Mouse (Mus musculus): Measurements from ENCODE around the gene Tsnax. TPM values are rescaled to one million over a fixed set of nuclear protein-coding genes. Genes with fewer than 3 reads are reported as not detected.

Gene Tsnax
- 128 and 133 TPM in 2 replicates for polyA plus RNA-seq (2015; fragmentation: Nextera tagmentation; extraction: Ambion mirVana)

DNA sequence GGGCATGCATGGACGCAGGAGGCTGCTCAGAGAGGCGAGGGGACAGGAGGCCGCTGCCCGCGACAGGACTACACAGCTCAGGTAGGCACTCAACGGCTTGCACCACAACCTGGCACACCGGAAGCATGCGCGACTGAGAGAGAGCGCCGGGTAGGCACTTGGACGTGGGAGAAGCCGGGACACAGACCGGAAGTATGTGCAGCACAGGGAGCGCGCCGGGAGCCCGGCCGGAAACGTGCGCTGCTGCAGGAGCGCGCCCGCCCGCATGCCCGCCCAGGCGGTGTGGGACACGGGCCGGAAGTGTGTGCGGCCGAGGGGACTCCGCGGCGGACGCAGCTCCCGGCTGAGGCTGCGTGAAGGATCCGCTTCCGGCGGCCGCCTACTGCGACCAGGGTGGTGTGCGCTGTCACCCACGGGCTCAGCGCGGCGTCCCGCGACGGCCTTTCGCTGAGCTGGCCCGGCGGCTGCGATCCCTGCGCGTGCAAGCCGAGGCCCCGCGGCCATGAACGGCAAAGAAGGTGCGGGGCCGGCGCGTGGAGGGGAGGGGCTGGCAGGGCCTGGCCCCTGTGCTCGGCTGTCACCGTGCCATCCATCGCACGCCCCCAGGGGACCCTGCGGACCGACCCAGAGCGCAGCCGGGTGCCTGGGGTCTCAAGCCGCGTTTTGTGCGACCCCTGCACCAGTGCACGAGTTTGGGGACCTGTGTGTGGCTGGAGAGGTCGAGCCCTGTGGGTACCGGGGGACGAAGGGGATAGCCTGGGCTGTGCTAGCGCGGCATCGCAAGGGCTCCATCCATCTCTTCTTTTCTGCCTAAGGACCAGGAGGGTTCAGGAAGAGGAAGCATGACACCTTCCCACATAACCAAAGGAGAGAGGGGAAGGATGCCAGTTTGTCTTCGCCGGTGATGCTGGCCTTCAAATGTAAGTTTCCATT, at the start of gene Tsnax:
Tsnax (plus strand) TSS at position 303 of the 933 bp plus-strand sequence.
- H3K36me3 ChIP-seq (ENCODE audit: poor library complexity, severe bottlenecking), result peaks cover 32% of the 10 kb centered on the region
- H3K4me2 ChIP-seq, result peak within 1 kb of the TSS; percentile 89
- H3K27ac ChIP-seq, result peak within 1 kb of the TSS; percentile 78
- peak within 1 kb of the TSS; percentile 97 for H3K9ac ChIP-seq
- no peaks in the 10 kb centered on the region for H3K9me3 ChIP-seq (replicated peaks)
- peak; percentile 99 for ATAC-seq
- peaks cover 7% of the 10 kb centered on the region for H3K27me3 ChIP-seq
- H3K4me1 ChIP-seq, result peaks cover 11% of the 10 kb centered on the region
- peak within 1 kb of the TSS; percentile 98 for H3K4me3 ChIP-seq
- WGBS, result 2% methylated on average over 77 of the region's 84 CpGs

DNA sequence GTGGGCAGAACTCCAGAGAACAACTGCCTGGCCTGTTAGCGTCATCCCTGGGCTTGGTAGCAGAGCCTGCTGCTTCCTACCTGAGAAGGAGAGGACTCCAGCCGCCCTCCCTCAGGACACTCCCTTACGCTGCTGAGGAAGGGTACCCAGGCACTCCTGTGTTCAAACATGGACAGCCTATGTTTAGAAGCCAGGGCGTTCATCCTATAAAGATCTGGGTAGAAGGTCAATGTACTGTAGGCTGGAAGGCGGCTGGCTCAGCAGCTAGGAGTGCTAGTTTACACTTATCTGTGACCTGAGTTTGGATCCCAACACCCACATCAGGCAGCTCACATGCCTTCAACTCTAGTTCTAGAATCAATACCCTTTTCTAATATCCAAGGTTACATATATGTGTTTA, 49.6 kb upstream of the Tsnax start:
- Histone ChIP-seq H3K9ac (no peak overlapping the region), H3K27ac (no peak overlapping the region), H3K4me2 (no peak overlapping the region), H3K36me3 (ENCODE audit: poor library complexity, severe bottlenecking) (no peaks in the 10 kb centered on the region), H3K4me3 (no peak overlapping the region), H3K27me3 (no peaks in the 10 kb centered on the region), H3K9me3 (replicated peaks) (no peaks in the 10 kb centered on the region), H3K4me1 (peaks cover 9% of the 10 kb centered on the region; the same call in 1 of the 2 replicates)
- WGBS, result 96% methylated on average over 5 of the region's 5 CpGs
- no peak for ATAC-seq

DNA sequence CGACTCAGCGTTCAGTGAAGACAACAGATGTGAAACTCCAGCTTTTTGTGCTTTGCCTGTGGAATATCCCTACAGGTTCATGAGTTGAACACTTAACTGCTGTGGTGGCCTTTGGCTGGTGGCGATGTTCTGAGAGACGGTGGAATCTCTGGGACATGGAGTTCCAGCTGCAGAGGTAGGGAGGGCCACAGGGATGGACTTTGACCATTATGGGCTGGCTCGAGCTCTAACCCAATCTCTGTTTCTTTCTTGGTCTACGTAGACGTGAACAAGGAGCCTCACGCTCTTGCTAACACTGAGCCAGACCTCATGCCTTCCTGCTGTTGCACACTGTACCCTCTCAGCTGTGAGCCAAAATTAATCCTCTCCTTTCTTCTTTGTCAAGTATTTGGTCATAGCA, 47.8 kb upstream of the Tsnax start:
- H3K27me3 ChIP-seq, result no peaks in the 10 kb centered on the region
- H3K4me2 ChIP-seq, result no peak overlapping the region
- ATAC-seq, result no peak
- no peak overlapping the region for H3K27ac ChIP-seq
- H3K4me3 ChIP-seq, result no peak overlapping the region
- no peaks in the 10 kb centered on the region for H3K9me3 ChIP-seq (replicated peaks)
- 92% methylated on average over 8 of the region's 8 CpGs for WGBS
- peaks cover 6% of the 10 kb centered on the region; the same call in 1 of the 2 replicates for H3K4me1 ChIP-seq
- H3K36me3 ChIP-seq (ENCODE audit: poor library complexity, severe bottlenecking), result no peaks in the 10 kb centered on the region
- H3K9ac ChIP-seq, result no peak overlapping the region

DNA sequence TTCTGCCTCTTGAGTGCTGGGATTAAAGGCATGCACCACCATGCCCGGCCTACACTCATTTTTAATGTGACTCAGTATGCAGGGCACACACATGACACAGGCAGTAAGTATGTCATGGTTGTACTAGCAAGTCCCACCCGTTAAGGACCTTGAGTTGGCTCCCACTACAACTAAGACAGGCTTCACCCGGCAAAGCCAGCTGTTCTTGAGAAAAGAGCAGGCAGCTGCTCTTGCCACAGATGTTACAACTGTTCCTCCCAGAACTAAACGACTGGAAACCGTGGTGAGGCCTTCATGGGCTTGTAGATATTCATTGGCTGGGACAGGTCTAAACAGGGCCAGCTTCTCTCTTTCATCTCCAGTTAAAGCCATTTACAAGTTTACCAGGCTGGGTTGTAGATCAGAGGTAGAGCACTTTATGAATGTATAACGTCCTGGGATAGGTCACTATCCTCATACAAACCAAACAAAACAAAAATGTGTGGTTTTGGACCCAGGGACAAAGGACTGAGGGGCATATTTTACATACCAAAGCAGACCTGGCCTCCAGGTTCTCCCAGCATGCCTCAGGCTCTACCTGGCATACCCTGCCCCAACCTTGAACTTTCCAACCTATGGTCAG, 42.4 kb upstream of the Tsnax start:
- WGBS, result 81% methylated on average over 6 of the region's 6 CpGs
- Histone ChIP-seq H3K9me3 (replicated peaks) (peaks cover 8% of the 10 kb centered on the region; the same call in 1 of the 2 replicates), H3K27ac (no peak overlapping the region), H3K4me2 (no peak overlapping the region), H3K4me1 (no peaks in the 10 kb centered on the region), H3K36me3 (ENCODE audit: poor library complexity, severe bottlenecking) (no peaks in the 10 kb centered on the region), H3K9ac (no peak overlapping the region), H3K27me3 (no peaks in the 10 kb centered on the region), H3K4me3 (no peak overlapping the region)
- ATAC-seq, result no peak

DNA sequence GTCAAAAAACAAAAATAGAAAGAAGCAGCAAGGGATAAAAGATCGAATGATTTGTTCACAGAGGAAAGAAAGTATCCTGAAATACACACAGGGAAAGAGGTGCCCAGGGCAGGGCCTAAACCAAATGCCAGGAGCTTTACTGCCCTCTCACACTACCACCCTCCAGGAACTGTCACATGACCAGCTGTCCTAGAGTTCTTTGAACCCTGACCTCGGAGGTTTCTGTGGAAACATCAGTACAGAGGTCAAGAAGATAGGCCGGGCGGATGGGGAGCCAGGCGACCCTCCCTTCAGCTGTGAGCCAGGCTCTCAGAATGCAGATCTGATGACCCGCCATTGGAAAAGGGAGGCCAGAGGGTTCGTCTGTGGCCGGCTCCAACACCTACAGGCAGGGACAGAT, 39.6 kb upstream of the Tsnax start:
- no peak for ATAC-seq
- Histone ChIP-seq H3K4me1 (no peaks in the 10 kb centered on the region), H3K36me3 (ENCODE audit: poor library complexity, severe bottlenecking) (no peaks in the 10 kb centered on the region), H3K4me3 (no peak overlapping the region), H3K27ac (no peak overlapping the region), H3K9ac (no peak overlapping the region), H3K9me3 (replicated peaks) (peaks cover 8% of the 10 kb centered on the region; the same call in 1 of the 2 replicates), H3K27me3 (no peaks in the 10 kb centered on the region), H3K4me2 (no peak overlapping the region)
- WGBS, result 78% methylated on average over 8 of the region's 8 CpGs

DNA sequence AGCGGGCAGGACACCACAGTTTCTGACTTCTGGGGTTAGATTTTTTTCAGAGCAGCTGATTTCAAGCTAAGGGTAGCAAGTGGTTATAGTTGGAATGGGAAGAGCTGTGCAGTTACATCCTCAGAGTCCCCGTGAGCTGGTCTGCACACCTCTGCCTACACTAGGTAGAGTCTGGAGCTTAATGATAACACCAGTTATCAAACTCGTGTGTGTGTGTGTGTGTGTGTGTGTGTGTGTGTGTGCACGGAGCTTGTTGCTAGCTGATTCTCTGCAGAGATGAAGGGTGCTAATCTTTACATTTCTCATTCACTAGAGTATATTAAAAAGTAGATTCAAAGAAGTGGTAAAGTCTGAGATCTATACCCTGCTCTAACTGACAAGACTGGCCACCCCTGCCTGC, 38.5 kb upstream of the Tsnax start:
- Histone ChIP-seq H3K9me3 (replicated peaks) (peaks cover 8% of the 10 kb centered on the region; the same call in 1 of the 2 replicates), H3K4me1 (no peaks in the 10 kb centered on the region), H3K4me3 (no peak overlapping the region), H3K9ac (no peak overlapping the region), H3K36me3 (ENCODE audit: poor library complexity, severe bottlenecking) (no peaks in the 10 kb centered on the region), H3K27me3 (no peaks in the 10 kb centered on the region), H3K27ac (no peak overlapping the region), H3K4me2 (no peak overlapping the region)
- WGBS, result 85% methylated on average over 4 of the region's 4 CpGs
- no peak for ATAC-seq

DNA sequence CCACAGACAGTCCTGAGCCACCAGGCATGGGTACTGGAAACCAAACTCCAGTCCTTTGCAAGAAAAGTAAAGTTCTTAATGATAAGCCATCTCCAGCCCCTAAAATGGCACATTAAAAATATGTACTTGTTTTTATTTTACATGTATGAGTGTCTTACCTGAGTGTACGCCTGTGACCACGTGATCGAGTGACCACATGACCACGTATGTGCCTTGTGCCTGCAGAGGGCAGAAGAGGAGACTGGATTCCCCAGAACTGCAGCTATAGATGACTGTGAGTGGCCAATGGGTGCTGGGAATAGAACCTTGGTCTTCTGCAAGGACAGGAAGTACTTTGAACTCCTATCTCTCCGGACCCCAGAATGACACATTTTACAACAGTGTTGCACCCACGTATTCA, 36.6 kb upstream of the Tsnax start:
- Histone ChIP-seq H3K9me3 (replicated peaks) (peaks cover 8% of the 10 kb centered on the region), H3K36me3 (ENCODE audit: poor library complexity, severe bottlenecking) (no peaks in the 10 kb centered on the region), H3K4me2 (no peak overlapping the region), H3K4me1 (no peaks in the 10 kb centered on the region), H3K9ac (no peak overlapping the region), H3K27ac (no peak overlapping the region), H3K27me3 (no peaks in the 10 kb centered on the region), H3K4me3 (no peak overlapping the region)
- 90% methylated on average over 6 of the region's 6 CpGs for WGBS
- no peak for ATAC-seq

DNA sequence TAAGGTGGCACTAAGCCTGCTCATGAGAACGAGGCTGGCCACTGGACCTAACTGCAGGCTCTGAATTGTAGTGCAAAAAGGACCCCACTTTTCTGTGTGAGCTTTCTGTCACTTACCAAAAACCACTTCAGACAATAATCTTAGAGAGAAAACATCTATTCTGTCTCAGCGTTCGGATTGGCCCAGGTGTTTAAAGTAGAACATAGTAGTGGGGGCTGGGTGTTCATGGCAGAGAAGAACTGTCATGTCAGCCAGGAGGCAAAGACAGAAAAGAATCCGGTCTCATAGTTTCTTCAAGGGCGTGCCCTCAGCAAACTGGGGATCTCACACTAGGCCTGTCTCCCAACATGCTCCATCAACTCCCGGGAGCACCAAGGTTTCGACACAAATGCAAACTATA, 34.8 kb upstream of the Tsnax start:
- Histone ChIP-seq H3K36me3 (ENCODE audit: poor library complexity, severe bottlenecking) (no peaks in the 10 kb centered on the region), H3K27ac (no peak overlapping the region), H3K4me1 (no peaks in the 10 kb centered on the region), H3K9me3 (replicated peaks) (no peaks in the 10 kb centered on the region; the same call in 1 of the 2 replicates), H3K27me3 (no peaks in the 10 kb centered on the region), H3K4me2 (no peak overlapping the region), H3K4me3 (no peak overlapping the region), H3K9ac (no peak overlapping the region)
- ATAC-seq, result no peak
- 87% methylated on average over 7 of the region's 7 CpGs for WGBS

DNA sequence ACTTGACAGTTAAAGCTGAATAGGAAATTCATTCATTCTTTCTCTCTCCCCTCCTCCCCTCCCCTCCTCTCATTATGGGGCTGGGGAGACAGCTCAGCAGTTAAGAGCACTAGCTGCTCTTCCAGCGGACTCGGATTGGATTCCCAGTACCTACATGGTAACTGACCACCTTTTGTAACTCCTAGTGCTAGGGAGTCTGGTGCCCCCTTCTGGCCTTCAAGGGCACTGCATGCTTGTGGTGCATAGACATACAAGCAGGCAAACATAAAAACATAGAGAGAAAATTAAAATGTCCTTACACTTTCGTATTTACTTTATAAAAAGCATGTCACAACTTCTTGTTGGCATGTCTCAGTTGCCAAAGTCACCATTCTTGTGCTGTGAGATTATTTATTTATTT, 32.8 kb upstream of the Tsnax start:
- no peaks in the 10 kb centered on the region; the same call in 1 of the 2 replicates for H3K9me3 ChIP-seq (replicated peaks)
- no peak overlapping the region for H3K9ac ChIP-seq
- 93% methylated on average over 3 of the region's 3 CpGs for WGBS
- no peak overlapping the region for H3K4me2 ChIP-seq
- H3K4me1 ChIP-seq, result no peaks in the 10 kb centered on the region
- H3K27me3 ChIP-seq, result 0 out of 2 replicates have a peak, but pooled peaks cover 1% of the 10 kb centered on the region
- no peaks in the 10 kb centered on the region for H3K36me3 ChIP-seq (ENCODE audit: poor library complexity, severe bottlenecking)
- ATAC-seq, result no peak
- no peak overlapping the region for H3K27ac ChIP-seq
- no peak overlapping the region for H3K4me3 ChIP-seq

DNA sequence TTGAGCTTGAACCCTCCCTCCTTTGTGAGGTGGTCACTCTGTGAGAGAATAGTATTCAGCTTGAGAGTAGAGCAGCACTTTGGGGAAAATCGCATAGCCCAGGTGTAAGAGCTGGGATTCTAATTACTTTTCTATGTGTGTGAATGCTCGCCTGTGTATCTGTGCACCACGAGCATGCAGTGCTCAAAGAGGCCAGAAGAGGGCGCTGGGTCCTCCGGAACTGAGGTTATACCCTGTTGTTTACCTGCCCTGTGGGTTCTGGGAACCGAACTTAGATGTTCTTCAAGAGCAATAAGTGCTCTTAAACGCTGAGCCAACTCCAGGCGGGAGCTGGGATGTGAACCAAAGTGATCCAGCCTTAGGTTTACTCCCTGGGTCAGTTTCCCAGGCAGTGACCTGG, 32.0 kb upstream of the Tsnax start:
- Histone ChIP-seq H3K4me3 (no peak overlapping the region), H3K4me1 (no peaks in the 10 kb centered on the region), H3K36me3 (ENCODE audit: poor library complexity, severe bottlenecking) (no peaks in the 10 kb centered on the region), H3K9me3 (replicated peaks) (no peaks in the 10 kb centered on the region; the same call in 1 of the 2 replicates), H3K27ac (no peak overlapping the region), H3K27me3 (0 out of 2 replicates have a peak, but pooled peaks cover 5% of the 10 kb centered on the region), H3K4me2 (no peak overlapping the region), H3K9ac (no peak overlapping the region)
- ATAC-seq, result no peak
- WGBS, result 85% methylated on average over 8 of the region's 8 CpGs

DNA sequence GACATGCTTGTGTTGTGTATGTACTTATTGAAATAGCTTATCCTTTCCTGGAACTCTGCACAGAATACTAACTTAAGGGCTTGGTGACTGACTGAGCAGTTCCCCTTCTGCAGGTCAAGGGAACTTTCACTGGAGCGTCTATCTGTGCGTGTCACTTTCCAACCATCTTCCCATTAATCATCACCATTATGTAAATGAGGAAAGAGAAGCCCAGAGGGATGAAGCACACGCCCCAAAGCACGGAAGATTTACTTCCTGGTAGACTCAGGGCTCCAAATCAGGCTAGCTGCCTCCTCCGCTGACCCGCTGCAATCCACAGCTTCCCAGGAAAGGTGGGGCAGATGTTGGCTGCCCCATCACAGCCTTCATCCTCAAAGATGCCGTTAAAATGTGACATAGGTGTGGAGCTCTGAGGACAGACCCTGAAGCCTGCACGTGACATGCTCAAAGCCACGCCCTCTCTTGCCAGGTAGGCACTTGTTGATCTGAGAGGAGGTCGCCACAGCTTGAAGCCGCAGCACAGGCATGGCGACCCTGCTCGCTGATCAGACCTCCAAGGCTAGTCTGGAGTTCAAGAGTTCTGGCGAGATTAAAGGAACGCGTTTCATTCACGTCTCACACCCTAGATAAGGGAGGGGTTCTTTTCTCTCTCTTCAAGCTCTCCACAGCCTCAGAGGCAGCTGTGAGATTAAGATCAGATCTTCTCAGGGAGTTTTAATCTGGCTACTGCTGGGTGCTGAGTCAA, 21.7 kb upstream of the Tsnax start:
- H3K4me2 ChIP-seq, result no peak overlapping the region
- H3K4me1 ChIP-seq, result no peaks in the 10 kb centered on the region; the same call in 1 of the 2 replicates
- no peak overlapping the region for H3K27ac ChIP-seq
- no peak overlapping the region for H3K9ac ChIP-seq
- peaks cover 14% of the 10 kb centered on the region for H3K27me3 ChIP-seq
- H3K4me3 ChIP-seq, result no peak overlapping the region
- H3K36me3 ChIP-seq (ENCODE audit: poor library complexity, severe bottlenecking), result no peaks in the 10 kb centered on the region
- no peaks in the 10 kb centered on the region for H3K9me3 ChIP-seq (replicated peaks)
- no peak for ATAC-seq
- WGBS, result 20% methylated on average over 17 of the region's 17 CpGs

DNA sequence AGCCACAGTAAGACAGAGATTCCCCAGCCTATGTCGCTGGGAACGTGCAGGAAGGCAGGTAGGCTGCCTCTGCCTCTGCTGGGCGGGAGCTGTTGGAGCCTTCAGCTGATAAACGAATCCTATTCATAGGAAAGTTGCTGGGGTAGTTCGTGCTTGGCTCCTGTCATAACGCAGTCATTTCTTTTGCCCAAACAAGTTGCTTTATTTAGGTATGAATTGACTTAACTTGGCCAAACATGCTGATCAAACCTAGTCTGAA, 21.2 kb upstream of the Tsnax start:
- Histone ChIP-seq H3K27ac (no peak overlapping the region), H3K4me2 (no peak overlapping the region)
- WGBS, result 23% methylated on average over 6 of the region's 6 CpGs

More for the DNA sequence above, 21.2 kb upstream of the Tsnax start:
- H3K4me1 ChIP-seq, result no peaks in the 10 kb centered on the region; the same call in 1 of the 2 replicates
- no peaks in the 10 kb centered on the region for H3K9me3 ChIP-seq (replicated peaks)
- no peak overlapping the region for H3K9ac ChIP-seq
- no peak overlapping the region for H3K4me3 ChIP-seq
- no peaks in the 10 kb centered on the region for H3K36me3 ChIP-seq (ENCODE audit: poor library complexity, severe bottlenecking)
- H3K27me3 ChIP-seq, result peaks cover 14% of the 10 kb centered on the region
- no peak for ATAC-seq
